Mouse (Mus musculus) left cerebral cortex, adult 9 months (tissue): ENCODE measurements at regions not wholly inside any gene's neighbourhood (a gene's known extent, or its start where the extent isn't known, plus 50 kb on each side); places are given as distances from the start of the nearest gene placed in this dataset.

Experiments
- DNase-seq, 2 experiments: peaks; one replicate each; pipeline ENCODE4 v3.0.0; 2022; ENCODE audit warnings: low spot score in 2 of 2

GRCm38 (mm10) chr13:68167826-68168225 lies 304.7 kb downstream of the BC048507 start:
- DNase-seq, result peak in 1 of 2 experiments; percentile 78

- DNase-seq, result peak in 1 of 2 experiments; percentile 11
Observed at GRCm38 (mm10) chr13:68173456-68173855, 310.3 kb downstream of the BC048507 start.
